Mouse (Mus musculus) MEL (cell line): ENCODE results near the gene Efhd2. TPM values are rescaled to one million over a fixed set of nuclear protein-coding genes. Genes with fewer than 3 reads are reported as not detected.
A peak's percentile ranks its signal among the peaks of the same experiment; 100 is the strongest.

Source experiments
- DNase-seq: peaks from one replicate; pipeline ENCODE4 v3.0.0; 2011; ENCODE audit warnings: low read depth, low spot score
- H3K27ac ChIP-seq: 2 replicates; pipeline ENCODE4 v1.5.1; 2012; ENCODE audit warnings: low read depth, mild to moderate bottlenecking, control low read depth, low read length, moderate library complexity; ENCODE audit not compliant: control insufficient read depth
- H3K27me3 ChIP-seq, 2 experiments: fragments of 150-350 bp in 1 of 2; sonication (generic) in 1 of 2; 2 replicates each; pipeline ENCODE4 v1.6.1; 2012; ENCODE audit warnings: low read length in 2 of 2, mild to moderate bottlenecking in 2 of 2, improper control_type of control experiment in 1 of 2, moderate library complexity in 1 of 2; ENCODE audit not compliant: insufficient read depth in 2 of 2, control insufficient read depth in 1 of 2
- H3K36me3 ChIP-seq, 2 experiments: 2 replicates each; pipeline ENCODE4 v1.6.1; 2012 to 2014; ENCODE audit warnings: low read length in 2 of 2, improper control_type of control experiment in 1 of 2, inconsistent platforms in 1 of 2, mild to moderate bottlenecking in 1 of 2; ENCODE audit not compliant: insufficient read depth in 2 of 2, control insufficient read depth in 1 of 2
- H3K4me1 ChIP-seq, 2 experiments: fragments of 150-350 bp in 1 of 2; sonication (generic) in 1 of 2; 2 replicates each; pipeline ENCODE4 v1.6.1; 2012; ENCODE audit warnings: low read length in 2 of 2, improper control_type of control experiment in 1 of 2, mild to moderate bottlenecking in 1 of 2; ENCODE audit not compliant: insufficient read depth in 2 of 2, control insufficient read depth in 1 of 2
- H3K4me3 ChIP-seq, 2 experiments: fragments of 150-350 bp in 1 of 2; sonication (generic) in 1 of 2; 2 replicates each; pipeline ENCODE4 v1.5.1; 2012; ENCODE audit warnings: low read depth in 2 of 2, low read length in 2 of 2, mild to moderate bottlenecking in 2 of 2, moderate library complexity in 2 of 2, control low read depth in 1 of 2, improper control_type of control experiment in 1 of 2; ENCODE audit not compliant: control insufficient read depth in 1 of 2, insufficient read depth in 1 of 2
- H3K79me2 ChIP-seq: 2 replicates; pipeline ENCODE4 v1.6.1; 2012; ENCODE audit warnings: mild to moderate bottlenecking, low read length, moderate library complexity; ENCODE audit not compliant: control insufficient read depth, poor library complexity, insufficient read depth
- H3K9ac ChIP-seq: 2 replicates; pipeline ENCODE4 v1.6.1; 2012; ENCODE audit warnings: low read depth, mild to moderate bottlenecking, control low read depth, low read length, moderate library complexity; ENCODE audit not compliant: control insufficient read depth, poor library complexity, severe bottlenecking
- H3K9me3 ChIP-seq: fragments of 150-350 bp; sonication (generic); replicated peaks from 2 replicates; pipeline ENCODE4 v1.6.1; 2012; ENCODE audit warnings: mild to moderate bottlenecking, low read length, improper control_type of control experiment, moderate library complexity; ENCODE audit not compliant: insufficient read depth
- BHLHE40 ChIP-seq: IDR thresholded peaks from 2 replicates; pipeline ENCODE4 v1.6.1; 2012; ENCODE audit warnings: low read depth, mild to moderate bottlenecking, inconsistent platforms, low read length, improper control_type of control experiment, borderline replicate concordance
- CHD1 ChIP-seq: IDR thresholded peaks from 2 replicates; pipeline ENCODE4 v1.6.1; 2012; ENCODE audit warnings: low read depth, mild to moderate bottlenecking, inconsistent platforms, low read length, improper control_type of control experiment
- CHD2 ChIP-seq: IDR thresholded peaks from 2 replicates; pipeline ENCODE4 v1.6.1; 2011; ENCODE audit warnings: low read length, improper control_type of control experiment
- CTCF ChIP-seq, 3 experiments: IDR thresholded peaks in 2 of 3; conservative IDR thresholded peaks in 1 of 3; 2 replicates each; pipeline ENCODE4 v1.5.1; 2011 to 2012; ENCODE audit warnings: low read length in 3 of 3, low read depth in 2 of 3, mild to moderate bottlenecking in 2 of 3, improper control_type of control experiment in 1 of 3, inconsistent platforms in 1 of 3, mixed read lengths in 1 of 3, moderate library complexity in 1 of 3; ENCODE audit not compliant: control insufficient read depth in 1 of 3, insufficient read depth in 1 of 3, poor library complexity in 1 of 3, severe bottlenecking in 1 of 3
- ELF1 ChIP-seq: IDR thresholded peaks from 2 replicates; pipeline ENCODE4 v1.6.1; 2014; ENCODE audit warnings: low read depth, mild to moderate bottlenecking, inconsistent platforms, low read length, improper control_type of control experiment, moderate library complexity
- ETS1 ChIP-seq: IDR thresholded peaks from 2 replicates; pipeline ENCODE4 v1.6.1; 2012; ENCODE audit warnings: low read depth, mild to moderate bottlenecking, inconsistent platforms, low read length, improper control_type of control experiment, moderate library complexity
- GABPA ChIP-seq: IDR thresholded peaks from 2 replicates; pipeline ENCODE4 v1.6.1; 2012; ENCODE audit warnings: low read depth, mild to moderate bottlenecking, inconsistent platforms, low read length, improper control_type of control experiment, moderate library complexity
- KAT2A ChIP-seq: conservative IDR thresholded peaks from 2 replicates; pipeline ENCODE4 v1.6.1; 2012; ENCODE audit warnings: low read depth, low read length, improper control_type of control experiment, inconsistent platforms
- MAFK ChIP-seq: IDR thresholded peaks from 2 replicates; pipeline ENCODE4 v1.6.1; 2011; ENCODE audit warnings: low read depth, mild to moderate bottlenecking, low read length, improper control_type of control experiment, borderline replicate concordance
- MAX ChIP-seq: IDR thresholded peaks from 2 replicates; pipeline ENCODE4 v1.6.1; 2011; ENCODE audit warnings: low read length, improper control_type of control experiment
- MEF2A ChIP-seq: IDR thresholded peaks from 2 replicates; pipeline ENCODE4 v1.6.1; 2014; ENCODE audit warnings: low read depth, mild to moderate bottlenecking, inconsistent platforms, low read length, improper control_type of control experiment; ENCODE audit not compliant: poor library complexity, insufficient replicate concordance, severe bottlenecking; ENCODE audit errors: extremely low read depth
- MYB ChIP-seq: IDR thresholded peaks from 2 replicates; pipeline ENCODE4 v1.6.1; 2011; ENCODE audit warnings: mild to moderate bottlenecking, low read depth, low read length, improper control_type of control experiment
- NRF1 ChIP-seq: IDR thresholded peaks from 2 replicates; pipeline ENCODE4 v1.6.1; 2014; ENCODE audit warnings: low read depth, mild to moderate bottlenecking, inconsistent platforms, low read length, improper control_type of control experiment, moderate library complexity; ENCODE audit not compliant: poor library complexity, insufficient read depth, severe bottlenecking
- POLR2A ChIP-seq, 2 experiments: IDR thresholded peaks; 2 replicates each; pipeline ENCODE4 v1.6.1; 2011 to 2012; ENCODE audit warnings: low read length in 2 of 2, mild to moderate bottlenecking in 2 of 2, control low read depth in 1 of 2, improper control_type of control experiment in 1 of 2, low read depth in 1 of 2, moderate library complexity in 1 of 2; ENCODE audit not compliant: control insufficient read depth in 1 of 2, insufficient read depth in 1 of 2, poor library complexity in 1 of 2
- POLR2AphosphoS5 ChIP-seq: IDR thresholded peaks from 2 replicates; pipeline ENCODE4 v1.6.1; 2012; ENCODE audit warnings: low read depth, borderline replicate concordance, mild to moderate bottlenecking, inconsistent platforms, low read length, moderate library complexity, mixed read lengths
- RCOR1 ChIP-seq: IDR thresholded peaks from 2 replicates; pipeline ENCODE4 v1.6.1; 2012; ENCODE audit warnings: low read depth, mild to moderate bottlenecking, inconsistent platforms, low read length, improper control_type of control experiment
- SIN3A ChIP-seq: IDR thresholded peaks from 2 replicates; pipeline ENCODE4 v1.6.1; 2012; ENCODE audit warnings: low read length, improper control_type of control experiment, inconsistent platforms
- SMC3 ChIP-seq: IDR thresholded peaks from 2 replicates; pipeline ENCODE4 v1.6.1; 2011; ENCODE audit warnings: low read depth, low read length, improper control_type of control experiment
- TBP ChIP-seq: IDR thresholded peaks from 2 replicates; pipeline ENCODE4 v1.8.0; 2011; ENCODE audit warnings: low read depth, low read length, improper control_type of control experiment
- TCF12 ChIP-seq: IDR thresholded peaks from 2 replicates; pipeline ENCODE4 v1.6.1; 2014; ENCODE audit warnings: low read depth, mild to moderate bottlenecking, inconsistent platforms, low read length, improper control_type of control experiment, moderate library complexity
- UBTF ChIP-seq: IDR thresholded peaks from 2 replicates; pipeline ENCODE4 v1.6.1; 2012; ENCODE audit warnings: low read depth, mild to moderate bottlenecking, inconsistent platforms, low read length, improper control_type of control experiment, moderate library complexity, borderline replicate concordance; ENCODE audit not compliant: insufficient read depth
- ZC3H11A ChIP-seq: IDR thresholded peaks from 2 replicates; pipeline ENCODE4 v1.6.1; 2012; ENCODE audit warnings: low read depth, mild to moderate bottlenecking, inconsistent platforms, low read length, improper control_type of control experiment
- ZMIZ1 ChIP-seq: IDR thresholded peaks from 2 replicates; pipeline ENCODE4 v1.6.1; 2012; ENCODE audit warnings: low read depth, mild to moderate bottlenecking, inconsistent platforms, low read length, improper control_type of control experiment, moderate library complexity
- polyA plus RNA-seq, 2 experiments: library from polyadenylated mRNA; stranded (reverse) in 1 of 2; unstranded in 1 of 2; fragments of >175 nt in 1 of 2; fragments of >200 nt in 1 of 2; gene quantifications; 2 replicates each; pipeline versions ENCODE4 v1.2.1 to v1.2.4; 2012; ENCODE audit warnings: low replicate concordance in 2 of 2, low read depth in 1 of 2; ENCODE audit not compliant: insufficient read length in 2 of 2, insufficient read depth in 1 of 2, missing spikeins in 1 of 2
- total RNA-seq: library from RNA; depleted of rRNA; stranded (reverse); fragments of 300-350 nt; gene quantifications from 2 replicates; pipeline ENCODE4 v1.2.3, GENCODE M21; 2012

Efhd2 gene
- total and polyA plus RNA-seq, 3 experiments, result 32.4 to 79.1 TPM; not detected in 1

DNA sequence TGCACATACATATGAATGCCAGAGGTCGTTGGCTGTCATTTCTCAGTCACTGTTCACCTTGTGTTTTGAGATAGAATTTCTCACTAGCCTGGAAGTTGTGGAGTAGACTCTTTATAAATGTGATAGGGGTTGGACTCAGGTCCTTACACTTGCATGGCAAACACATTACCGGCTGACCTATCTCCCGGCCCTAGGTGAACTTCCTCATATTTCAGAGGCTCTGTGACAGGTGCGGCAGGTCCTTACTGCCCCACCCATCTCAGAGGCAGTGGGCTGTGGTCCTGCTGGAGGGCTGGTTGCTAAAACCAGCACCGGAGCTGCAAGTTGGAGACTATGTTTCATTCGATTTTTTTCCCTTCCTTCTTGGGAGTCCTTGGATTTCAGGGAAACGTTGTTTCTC is 3.9 kb upstream of the Efhd2 start:
- Histone ChIP-seq H3K27me3 (0 out of 4 replicates have a peak, but pooled peaks cover 0 to 2% of the 10 kb centered on the region in 2 experiments), H3K27ac (no peak overlapping the region), H3K4me3 (no peak overlapping the region), H3K36me3 (peaks cover 0 to 4% of the 10 kb centered on the region in 2 experiments; a peak in 1 of 4 replicates), H3K4me1 (peaks cover 0 to 6% of the 10 kb centered on the region in 2 experiments; a peak in 2 of 4 replicates), H3K9ac (no peak overlapping the region), H3K79me2 (peaks cover 10% of the 10 kb centered on the region), H3K9me3 (no peaks in the 10 kb centered on the region)
- DNase-seq, result no peak
- no peak for TF ChIP-seq ETS1
- no peak for TF ChIP-seq BHLHE40
- no peak for TF ChIP-seq MYB
- no peak for TF ChIP-seq TCF12
- TF ChIP-seq MAFK, result no peak
- TF ChIP-seq POLR2AphosphoS5, result no peak
- TF ChIP-seq TBP, result no peak
- TF ChIP-seq CHD1, result no peak
- no peak for TF ChIP-seq POLR2A (IDR thresholded peaks at IDR 0.05; ENCODE audit: control insufficient read depth in 1 of 2, insufficient read depth in 1 of 2, low read depth in 1 of 2, low read length in 2 of 2, poor library complexity in 1 of 2)

DNA sequence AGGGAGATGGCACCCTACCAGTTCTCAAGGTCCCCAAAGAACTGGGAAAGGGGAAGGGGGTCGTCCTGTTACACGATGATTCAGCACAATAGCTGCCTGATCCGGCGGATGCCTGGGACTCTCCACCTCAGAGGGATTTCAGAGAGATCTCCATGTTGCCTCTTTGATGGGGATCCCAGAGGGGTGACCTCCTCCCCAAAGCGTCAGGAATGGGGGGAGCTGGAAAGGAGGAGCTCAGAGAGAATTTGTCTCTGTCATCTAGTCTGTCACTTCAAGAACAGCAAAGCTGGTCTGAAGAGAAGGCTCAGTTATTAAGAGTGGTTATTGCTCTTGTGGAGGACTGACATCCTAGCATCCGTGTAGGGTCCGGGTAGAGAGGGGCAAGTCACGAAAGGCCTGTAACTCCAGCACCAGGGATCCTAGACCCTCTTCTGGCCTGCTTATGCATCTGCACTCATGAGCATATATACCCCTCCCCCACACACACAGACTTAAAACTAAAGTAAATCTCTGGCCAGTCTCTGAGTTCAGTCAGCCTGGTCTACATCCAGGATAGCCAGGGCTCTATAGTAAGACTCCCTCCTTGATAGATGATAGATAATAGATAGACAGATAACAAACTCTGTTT is 875 bp upstream of the Efhd2 start:
- Histone ChIP-seq H3K36me3 (peaks cover 0 to 12% of the 10 kb centered on the region in 2 experiments; a peak in 1 of 4 replicates), H3K9me3 (no peaks in the 10 kb centered on the region), H3K9ac (peak overlapping the region; percentile 95), H3K27ac (no peak overlapping the region), H3K27me3 (0 out of 4 replicates have a peak, but pooled peaks cover 0 to 2% of the 10 kb centered on the region in 2 experiments), H3K4me3 (peak overlapping the region; percentile 65 to 95; a peak in 3 of 4 replicates), H3K4me1 (peaks cover 1 to 17% of the 10 kb centered on the region in 2 experiments; a peak in 3 of 4 replicates), H3K79me2 (peaks cover 19% of the 10 kb centered on the region)
- DNase-seq, result peak; percentile 37
- no peak for TF ChIP-seq POLR2AphosphoS5
- no peak for TF ChIP-seq MAFK
- TF ChIP-seq ZC3H11A, result no peak
- TF ChIP-seq MAX, result no peak
- no peak for TF ChIP-seq SMC3
- TF ChIP-seq CTCF (IDR thresholded peaks at IDR 0.05 in 2 of 3, conservative IDR thresholded peaks at IDR 0.05 in 1 of 3; ENCODE audit: control insufficient read depth in 1 of 3, insufficient read depth in 1 of 3, low read depth in 2 of 3, low read length in 3 of 3, poor library complexity in 1 of 3, severe bottlenecking in 1 of 3), result no peak
- TF ChIP-seq BHLHE40, result no peak
- no peak for TF ChIP-seq UBTF
- TF ChIP-seq MEF2A, result no peak
- TF ChIP-seq SIN3A, result no peak
- TF ChIP-seq ELF1, result no peak
- no peak for TF ChIP-seq ZMIZ1
- TF ChIP-seq POLR2A (IDR thresholded peaks at IDR 0.05; ENCODE audit: control insufficient read depth in 1 of 2, insufficient read depth in 1 of 2, low read depth in 1 of 2, low read length in 2 of 2, poor library complexity in 1 of 2), result no peak
- no peak for TF ChIP-seq NRF1
- no peak for TF ChIP-seq GABPA
- no peak for TF ChIP-seq RCOR1
- no peak for TF ChIP-seq CHD2
- no peak for TF ChIP-seq KAT2A
- no peak for TF ChIP-seq TCF12
